Mouse (Mus musculus): ENCODE data around the gene Insig1. TPM values are rescaled to one million over a fixed set of nuclear protein-coding genes. Genes with fewer than 3 reads are reported as not detected.

Insig1 gene
- polyA plus RNA-seq, 1 experiment from 2014 or later, result 67.6 TPM

DNA sequence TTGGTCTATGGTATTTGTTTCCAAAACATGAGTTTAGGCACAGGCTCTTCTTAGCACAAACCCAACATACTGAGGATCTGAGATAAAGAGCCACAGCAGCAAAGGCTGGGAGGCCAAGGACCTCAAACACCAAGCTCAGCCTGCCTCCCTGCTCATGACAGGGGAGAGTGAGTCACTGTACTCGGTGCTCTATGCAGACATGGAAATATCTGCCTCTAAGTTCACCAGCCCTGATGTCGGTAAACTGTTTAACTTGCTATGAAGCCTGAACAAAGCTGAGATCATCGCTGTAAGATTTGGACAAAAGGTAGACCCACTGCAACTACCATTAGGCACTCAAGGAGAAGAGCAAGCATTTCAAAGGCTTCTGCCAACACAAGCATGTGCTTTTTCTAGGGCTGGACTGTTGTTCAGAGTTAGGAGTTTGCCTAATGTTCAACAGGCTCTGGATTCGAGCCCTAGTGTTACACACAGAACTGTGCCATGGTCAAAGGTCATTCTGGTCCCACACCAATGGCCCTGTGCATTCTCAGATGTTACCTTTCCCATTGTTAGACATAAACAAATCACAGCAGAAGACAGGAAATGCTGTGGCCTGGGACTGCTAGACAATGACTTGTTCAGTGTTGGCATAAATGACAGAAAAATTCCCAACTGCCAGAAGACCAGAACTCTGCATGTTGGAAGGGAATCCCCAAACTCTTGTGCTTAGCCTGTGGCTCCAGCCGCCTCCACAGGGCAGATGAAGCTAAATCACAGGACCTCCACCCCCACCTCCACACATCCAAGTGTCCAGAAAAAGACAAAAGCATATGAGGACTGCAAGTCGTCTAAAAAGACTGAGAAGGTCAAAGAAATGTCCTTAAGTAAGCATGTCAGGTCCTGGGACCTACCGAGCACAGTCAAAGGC, 31.2 kb upstream of the Insig1 start:
- H3K9ac ChIP-seq, result no peak overlapping the region
- no peaks in the 10 kb centered on the region for H3K9me3 ChIP-seq (replicated peaks)
- WGBS (ENCODE audit: insufficient replicate concordance), result 46% methylated on average over 7 of the region's 7 CpGs
- H3K4me1 ChIP-seq (replicated peaks), result peaks cover 36% of the 10 kb centered on the region
- H3K4me2 ChIP-seq, result no peak overlapping the region
- no peak for ATAC-seq (ENCODE audit: insufficient read depth)
- no peaks in the 10 kb centered on the region for H3K36me3 ChIP-seq (replicated peaks)
- H3K4me3 ChIP-seq (replicated peaks), result no peak overlapping the region
- H3K27me3 ChIP-seq, result peaks cover 14% of the 10 kb centered on the region; the same call in 1 of the 2 replicates
- H3K27ac ChIP-seq (replicated peaks), result no peak overlapping the region

DNA sequence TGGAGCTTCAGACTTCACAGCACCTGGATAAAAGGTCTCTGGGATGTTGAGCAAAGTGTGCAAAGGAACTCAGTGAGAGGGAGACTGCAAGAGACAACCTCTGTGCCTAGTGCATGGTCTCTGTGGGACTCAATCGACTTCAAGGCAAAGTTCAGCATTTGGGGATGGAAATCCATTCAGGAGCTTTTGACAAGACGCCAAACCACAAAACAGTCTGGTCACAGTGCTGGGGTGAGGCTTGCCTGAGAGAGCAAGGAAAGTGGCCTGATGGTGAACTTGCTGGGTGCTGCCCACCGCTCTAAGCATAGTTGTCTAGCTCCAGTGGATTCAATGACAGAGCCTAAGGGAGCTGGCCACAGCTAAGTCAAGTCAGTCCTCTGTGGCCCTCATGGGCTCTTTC, 30.4 kb upstream of the Insig1 start:
- Histone ChIP-seq H3K27ac (replicated peaks) (no peak overlapping the region), H3K4me3 (replicated peaks) (no peak overlapping the region), H3K36me3 (replicated peaks) (no peaks in the 10 kb centered on the region), H3K4me1 (replicated peaks) (peaks cover 36% of the 10 kb centered on the region), H3K27me3 (peaks cover 14% of the 10 kb centered on the region; the same call in 1 of the 2 replicates), H3K9ac (no peak overlapping the region), H3K9me3 (replicated peaks) (no peaks in the 10 kb centered on the region), H3K4me2 (no peak overlapping the region)
- 67% methylated on average over 3 of the region's 3 CpGs for WGBS (ENCODE audit: insufficient replicate concordance)
- ATAC-seq (ENCODE audit: insufficient read depth), result no peak

DNA sequence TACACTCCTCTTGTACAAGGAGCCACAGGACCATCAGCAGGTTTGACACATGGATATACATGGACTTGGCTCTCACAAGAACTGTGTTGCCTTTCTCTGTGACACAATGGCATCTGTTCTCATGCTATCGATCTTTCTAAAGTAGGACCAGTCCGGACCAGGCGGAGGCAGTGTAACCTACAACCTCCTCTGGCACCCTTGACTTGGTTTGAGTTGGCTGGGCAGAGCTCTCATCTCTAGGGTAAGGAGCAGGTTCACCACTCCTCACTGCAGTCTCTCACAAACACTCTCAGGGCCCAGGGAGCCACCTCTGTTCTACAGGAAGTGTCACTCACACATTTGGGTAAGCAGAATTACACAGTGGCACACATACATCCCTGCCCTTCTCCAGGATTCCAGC, 29.1 kb upstream of the Insig1 start:
- Histone ChIP-seq H3K27me3 (peaks cover 13% of the 10 kb centered on the region; the same call in 1 of the 2 replicates), H3K27ac (replicated peaks) (no peak overlapping the region), H3K4me3 (replicated peaks) (no peak overlapping the region), H3K36me3 (replicated peaks) (no peaks in the 10 kb centered on the region), H3K4me1 (replicated peaks) (peaks cover 34% of the 10 kb centered on the region), H3K4me2 (no peak overlapping the region), H3K9me3 (replicated peaks) (no peaks in the 10 kb centered on the region), H3K9ac (no peak overlapping the region)
- WGBS (ENCODE audit: insufficient replicate concordance), result 63% methylated on average over 3 of the region's 3 CpGs
- no peak for ATAC-seq (ENCODE audit: insufficient read depth)

DNA sequence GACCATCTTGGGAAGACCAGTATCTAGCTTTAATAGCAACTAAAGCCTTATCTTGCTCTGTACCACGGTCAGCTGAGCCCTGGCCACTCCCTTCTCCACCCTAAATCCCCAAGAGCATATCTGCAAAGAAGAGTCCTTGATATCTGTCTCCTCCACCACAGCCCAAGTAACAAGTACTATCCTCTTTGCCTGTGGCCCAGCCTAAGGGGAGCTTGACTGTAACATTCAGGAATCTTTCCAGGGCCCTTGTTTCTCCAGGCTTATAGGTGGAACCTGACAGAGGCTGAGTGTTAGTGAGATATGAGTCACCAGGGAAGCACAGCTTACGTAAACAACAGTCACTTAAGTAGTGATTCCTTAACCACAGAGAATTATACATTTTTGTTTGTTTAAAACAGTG, 28.4 kb upstream of the Insig1 start:
- H3K27me3 ChIP-seq, result peaks cover 10% of the 10 kb centered on the region; the same call in 1 of the 2 replicates
- peaks cover 27% of the 10 kb centered on the region for H3K4me1 ChIP-seq (replicated peaks)
- H3K9ac ChIP-seq, result no peak overlapping the region
- no peaks in the 10 kb centered on the region for H3K36me3 ChIP-seq (replicated peaks)
- H3K9me3 ChIP-seq (replicated peaks), result no peaks in the 10 kb centered on the region
- H3K4me3 ChIP-seq (replicated peaks), result no peak overlapping the region
- peak; percentile 85 for ATAC-seq (ENCODE audit: insufficient read depth)
- H3K27ac ChIP-seq (replicated peaks), result no peak overlapping the region
- peak overlapping the region; percentile 43 for H3K4me2 ChIP-seq
- WGBS (ENCODE audit: insufficient replicate concordance), result 39% methylated on average over 2 of the region's 2 CpGs

DNA sequence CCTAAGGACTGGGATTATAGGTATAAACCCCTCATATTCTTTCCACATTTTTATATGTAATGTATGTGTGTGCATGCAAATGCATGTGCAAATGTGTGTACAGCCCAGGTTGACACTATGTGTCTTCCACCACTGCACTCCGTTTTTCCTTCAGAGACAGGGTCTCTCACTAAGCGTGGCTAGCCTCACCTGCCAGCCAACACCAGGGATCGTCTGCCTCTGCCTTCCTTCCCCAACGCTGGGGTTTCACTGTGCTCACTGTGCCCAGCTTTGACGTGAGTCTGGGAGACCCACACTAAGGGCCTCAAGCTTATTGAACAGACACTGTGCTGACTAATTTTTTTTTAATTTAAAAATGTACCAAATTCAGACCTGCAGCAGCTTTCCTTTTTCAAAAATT, 27.8 kb upstream of the Insig1 start:
- Histone ChIP-seq H3K4me1 (replicated peaks) (peaks cover 22% of the 10 kb centered on the region), H3K27me3 (peaks cover 10% of the 10 kb centered on the region; the same call in 1 of the 2 replicates), H3K36me3 (replicated peaks) (no peaks in the 10 kb centered on the region), H3K9me3 (replicated peaks) (no peaks in the 10 kb centered on the region), H3K9ac (no peak overlapping the region), H3K4me3 (replicated peaks) (no peak overlapping the region), H3K27ac (replicated peaks) (no peak overlapping the region), H3K4me2 (no peak overlapping the region)
- ATAC-seq (ENCODE audit: insufficient read depth), result no peak
- 62% methylated on average over 5 of the region's 5 CpGs for WGBS (ENCODE audit: insufficient replicate concordance)

DNA sequence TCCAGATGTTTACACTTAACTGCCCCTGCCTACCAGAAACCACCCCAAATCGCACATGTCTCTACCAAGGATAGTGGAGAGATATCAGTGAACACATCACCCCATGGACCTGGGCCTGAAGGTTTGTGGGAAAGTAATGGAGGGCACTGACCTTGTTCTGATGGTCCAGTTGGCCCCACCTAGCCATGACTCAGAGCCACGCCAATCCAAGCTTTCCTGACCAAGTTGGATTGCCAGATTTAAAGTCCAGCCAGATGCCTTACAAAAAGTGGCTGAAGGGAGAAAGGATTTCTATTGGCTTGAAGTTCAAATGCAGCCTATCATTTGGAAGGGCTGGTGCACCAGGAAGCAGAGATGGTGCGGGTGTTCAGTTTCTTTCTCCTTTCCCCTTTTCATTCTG, 24.2 kb upstream of the Insig1 start:
- no peak for ATAC-seq (ENCODE audit: insufficient read depth)
- Histone ChIP-seq H3K36me3 (replicated peaks) (no peaks in the 10 kb centered on the region), H3K9ac (no peak overlapping the region), H3K9me3 (replicated peaks) (no peaks in the 10 kb centered on the region), H3K4me1 (replicated peaks) (peaks cover 19% of the 10 kb centered on the region), H3K27me3 (no peaks in the 10 kb centered on the region; the same call in 1 of the 2 replicates), H3K4me3 (replicated peaks) (no peak overlapping the region), H3K27ac (replicated peaks) (no peak overlapping the region), H3K4me2 (no peak overlapping the region)
- WGBS (ENCODE audit: insufficient replicate concordance), result 60% methylated on average over 3 of the region's 3 CpGs

DNA sequence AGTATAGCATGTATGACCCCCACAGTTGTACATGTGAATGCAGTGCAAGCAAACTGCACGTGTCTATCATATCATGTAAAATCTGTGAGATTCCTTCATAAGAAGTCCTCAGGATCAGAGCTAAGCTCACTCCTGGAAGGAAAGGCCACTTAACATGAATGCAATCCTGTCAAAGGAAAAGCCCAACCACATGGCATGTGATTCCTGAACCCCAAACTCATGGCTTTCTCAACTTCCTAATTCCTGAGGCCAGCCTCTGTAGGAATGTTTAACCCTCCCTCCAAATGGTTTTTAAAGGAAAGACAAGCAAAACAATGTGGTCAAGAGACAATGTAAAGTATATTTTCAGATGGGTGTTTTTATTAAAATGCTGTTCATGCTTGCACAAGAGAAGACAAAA, 23.2 kb upstream of the Insig1 start:
- H3K27me3 ChIP-seq, result peaks cover 3% of the 10 kb centered on the region; the same call in 1 of the 2 replicates
- no peak overlapping the region for H3K27ac ChIP-seq (replicated peaks)
- H3K9me3 ChIP-seq (replicated peaks), result no peaks in the 10 kb centered on the region
- no peaks in the 10 kb centered on the region for H3K36me3 ChIP-seq (replicated peaks)
- WGBS (ENCODE audit: insufficient replicate concordance), result 53% methylated on average over 1 of the region's 1 CpGs
- ATAC-seq (ENCODE audit: insufficient read depth), result no peak
- H3K4me3 ChIP-seq (replicated peaks), result no peak overlapping the region
- no peak overlapping the region for H3K4me2 ChIP-seq
- H3K4me1 ChIP-seq (replicated peaks), result peaks cover 9% of the 10 kb centered on the region
- H3K9ac ChIP-seq, result no peak overlapping the region

DNA sequence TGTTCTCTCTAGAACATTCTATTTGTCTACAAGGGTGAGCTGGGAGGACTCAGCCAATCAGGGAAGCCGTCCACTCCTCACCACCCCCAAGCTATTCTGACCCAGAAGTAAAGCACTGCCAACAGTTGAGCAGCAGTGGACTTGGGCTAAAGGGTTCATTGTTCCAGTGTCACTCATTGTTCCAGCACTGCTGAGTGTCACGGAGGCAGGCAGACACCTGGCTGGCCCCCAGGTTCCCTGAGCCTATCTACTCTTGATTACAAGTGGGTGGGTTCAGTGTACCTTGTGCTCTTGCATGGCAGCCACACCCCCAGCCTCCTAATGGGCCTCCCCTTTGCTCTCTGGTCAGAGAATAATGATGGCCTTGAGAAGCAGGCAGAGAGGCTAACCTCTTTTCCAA, 15.7 kb upstream of the Insig1 start:
- 44% methylated on average over 2 of the region's 2 CpGs for WGBS (ENCODE audit: insufficient replicate concordance)
- Histone ChIP-seq H3K9ac (no peak overlapping the region), H3K4me2 (no peak overlapping the region), H3K4me1 (replicated peaks) (peaks cover 3% of the 10 kb centered on the region; the same call in 1 of the 2 replicates), H3K27ac (replicated peaks) (no peak overlapping the region), H3K36me3 (replicated peaks) (no peaks in the 10 kb centered on the region), H3K4me3 (replicated peaks) (no peak overlapping the region), H3K9me3 (replicated peaks) (no peaks in the 10 kb centered on the region), H3K27me3 (0 out of 2 replicates have a peak, but pooled peaks cover 6% of the 10 kb centered on the region)
- ATAC-seq (ENCODE audit: insufficient read depth), result peak; percentile 85

DNA sequence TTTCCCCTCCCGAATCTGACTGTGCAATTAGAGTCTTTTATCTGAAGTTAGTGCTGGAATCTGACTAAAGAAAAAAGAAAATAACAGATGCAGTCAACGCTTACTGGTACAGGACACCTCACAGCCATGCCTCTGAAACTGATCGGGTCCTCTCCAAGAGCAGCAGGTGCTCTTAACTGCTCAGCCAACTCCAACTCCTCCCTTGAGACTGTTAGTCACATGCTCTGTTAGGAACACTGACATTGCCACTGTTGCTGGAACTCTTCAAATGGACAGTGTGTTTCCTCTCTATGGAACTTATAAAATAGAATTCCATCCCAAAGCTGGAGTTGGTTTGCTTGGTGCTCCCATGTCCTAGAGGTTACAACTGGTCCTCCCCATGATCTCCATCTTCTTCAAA, 14.3 kb upstream of the Insig1 start:
- H3K4me1 ChIP-seq (replicated peaks), result peaks cover 3% of the 10 kb centered on the region; the same call in 1 of the 2 replicates
- H3K4me2 ChIP-seq, result no peak overlapping the region
- H3K9me3 ChIP-seq (replicated peaks), result no peaks in the 10 kb centered on the region
- ATAC-seq (ENCODE audit: insufficient read depth), result no peak
- H3K9ac ChIP-seq, result no peak overlapping the region
- H3K27me3 ChIP-seq, result 0 out of 2 replicates have a peak, but pooled peaks cover 6% of the 10 kb centered on the region
- no peaks in the 10 kb centered on the region for H3K36me3 ChIP-seq (replicated peaks)
- 63% methylated on average over 3 of the region's 3 CpGs for WGBS (ENCODE audit: insufficient replicate concordance)
- no peak overlapping the region for H3K27ac ChIP-seq (replicated peaks)
- H3K4me3 ChIP-seq (replicated peaks), result no peak overlapping the region

DNA sequence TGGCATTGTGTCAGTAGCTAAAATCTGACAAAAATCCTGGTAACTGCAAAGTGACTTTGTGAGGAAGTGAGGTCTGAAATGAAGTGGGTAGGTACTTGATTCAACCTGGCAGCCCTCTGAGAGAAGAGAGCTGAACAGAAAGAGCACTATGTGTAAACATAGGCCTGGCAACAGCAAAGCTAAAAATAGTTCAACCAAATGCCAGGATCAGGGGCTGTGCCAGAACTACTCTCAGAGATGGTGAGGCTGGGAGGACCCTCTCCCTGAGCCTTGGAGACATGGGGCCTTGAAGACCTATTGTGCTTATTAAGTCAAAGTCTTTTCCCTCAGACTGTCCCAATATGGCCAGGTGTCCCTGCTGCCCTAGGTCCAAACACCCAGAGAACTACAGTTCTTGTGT, 10.7 kb upstream of the Insig1 start:
- H3K27me3 ChIP-seq, result no peaks in the 10 kb centered on the region
- H3K9ac ChIP-seq, result no peak overlapping the region
- ATAC-seq (ENCODE audit: insufficient read depth), result no peak
- peaks cover 17% of the 10 kb centered on the region for H3K4me1 ChIP-seq (replicated peaks)
- H3K9me3 ChIP-seq (replicated peaks), result no peaks in the 10 kb centered on the region
- H3K27ac ChIP-seq (replicated peaks), result no peak overlapping the region
- H3K4me2 ChIP-seq, result no peak overlapping the region
- H3K4me3 ChIP-seq (replicated peaks), result no peak overlapping the region
- no peaks in the 10 kb centered on the region for H3K36me3 ChIP-seq (replicated peaks)

DNA sequence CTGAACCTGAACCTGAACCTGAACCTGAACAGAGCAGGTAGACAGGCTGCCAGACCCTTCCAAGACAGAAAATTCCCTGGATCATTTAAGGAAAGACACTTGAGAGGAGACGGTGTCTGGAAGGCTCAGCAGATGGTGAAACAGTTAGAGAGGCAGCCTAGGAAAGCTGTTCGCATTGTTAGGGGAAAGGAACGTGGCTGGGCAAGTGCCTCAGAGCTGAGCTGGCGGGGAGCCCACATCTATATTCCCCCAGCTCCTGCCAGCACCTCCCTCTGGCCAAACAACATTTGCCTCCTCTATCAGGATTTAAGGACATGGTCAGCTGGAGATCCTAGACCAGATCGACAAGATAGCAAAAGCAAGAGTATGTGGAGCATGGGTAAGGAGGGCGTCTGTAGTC, 10.2 kb upstream of the Insig1 start:
- no peak for ATAC-seq (ENCODE audit: insufficient read depth)
- H3K4me1 ChIP-seq (replicated peaks), result peaks cover 22% of the 10 kb centered on the region
- H3K27me3 ChIP-seq, result no peaks in the 10 kb centered on the region
- H3K9ac ChIP-seq, result no peak overlapping the region
- no peaks in the 10 kb centered on the region for H3K9me3 ChIP-seq (replicated peaks)
- no peak overlapping the region for H3K27ac ChIP-seq (replicated peaks)
- H3K36me3 ChIP-seq (replicated peaks), result no peaks in the 10 kb centered on the region
- no peak overlapping the region for H3K4me3 ChIP-seq (replicated peaks)
- no peak overlapping the region for H3K4me2 ChIP-seq
- 62% methylated on average over 6 of the region's 6 CpGs for WGBS (ENCODE audit: insufficient replicate concordance)

Measured in liver, embryonic 15.5 days (tissue).